Mouse (Mus musculus) mature B cell (primary cell): ENCODE data around the gene Rnf167.

Experiments
- in situ Hi-C: fragments of 300-500 bp; cut with MboI; formaldehyde crosslinking; loops from 2 replicates; pipeline ENCODE4 v1.14.3; 2019

Gene Rnf167

GRCm38 (mm10) chr11:70654923-70655570 lies 8.0 kb downstream of the Rnf167 start:
- in situ Hi-C loops, result loop anchor here (25.0 kb wide), 1 partner anchor 643 kb away; the partner anchor contains the start of genes Acadvl, Dlg4 and Dvl2

GRCm38 (mm10) chr11:70655571-70656455 lies 8.8 kb downstream of the Rnf167 start:
- in situ Hi-C loops, result loop anchor here (25.0 kb wide), 1 partner anchor 644 kb away; the partner anchor contains the start of genes Acadvl, Dlg4 and Dvl2

GRCm38 (mm10) chr11:70656456-70656927 lies 9.5 kb downstream of the Rnf167 start:
- in situ Hi-C loops, result loop anchor here (25.0 kb wide), 1 partner anchor 644 kb away; the partner anchor contains the start of genes Acadvl, Dlg4 and Dvl2

GRCm38 (mm10) chr11:70656964-70657363 lies 9.9 kb downstream of the Rnf167 start, which contains the start of gene Eno3:
Gene Eno3, plus strand, starts transcription at chr11:70657202.
- in situ Hi-C loops, result loop anchor here (25.0 kb wide), 1 partner anchor 645 kb away; the partner anchor contains the start of genes Acadvl, Dlg4 and Dvl2

GRCm38 (mm10) chr11:70657573-70657972 lies 10.5 kb downstream of the Rnf167 start:
- in situ Hi-C loops, result loop anchor here (25.0 kb wide), 1 partner anchor 645 kb away; the partner anchor contains the start of genes Acadvl, Dlg4 and Dvl2

DNA sequence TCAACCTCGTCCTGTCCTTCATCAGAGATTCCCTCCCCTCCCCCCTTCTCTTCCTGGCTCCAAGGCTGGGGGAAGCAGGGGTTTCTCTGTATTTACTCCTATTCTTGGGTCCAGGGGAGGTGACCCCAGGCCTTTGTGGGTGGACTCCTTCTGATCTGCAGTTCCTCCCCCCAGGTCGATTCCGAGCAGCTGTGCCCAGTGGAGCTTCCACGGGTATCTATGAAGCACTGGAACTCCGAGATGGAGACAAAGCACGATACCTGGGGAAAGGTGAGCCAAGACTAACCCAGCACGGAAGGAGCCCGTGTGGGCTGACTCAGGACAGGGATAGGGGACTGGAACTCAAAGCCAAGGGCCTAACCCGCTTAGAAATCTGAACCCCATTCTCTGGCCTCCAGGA lies 11.0 kb downstream of the Rnf167 start:
- in situ Hi-C loops, result loop anchor here (25.0 kb wide), 1 partner anchor 646 kb away; the partner anchor contains the start of genes Acadvl, Dlg4 and Dvl2

GRCm38 (mm10) chr11:70658521-70658920 lies 11.5 kb downstream of the Rnf167 start:
- in situ Hi-C loops, result loop anchor here (25.0 kb wide), 1 partner anchor 646 kb away; the partner anchor contains the start of genes Acadvl, Dlg4 and Dvl2

DNA sequence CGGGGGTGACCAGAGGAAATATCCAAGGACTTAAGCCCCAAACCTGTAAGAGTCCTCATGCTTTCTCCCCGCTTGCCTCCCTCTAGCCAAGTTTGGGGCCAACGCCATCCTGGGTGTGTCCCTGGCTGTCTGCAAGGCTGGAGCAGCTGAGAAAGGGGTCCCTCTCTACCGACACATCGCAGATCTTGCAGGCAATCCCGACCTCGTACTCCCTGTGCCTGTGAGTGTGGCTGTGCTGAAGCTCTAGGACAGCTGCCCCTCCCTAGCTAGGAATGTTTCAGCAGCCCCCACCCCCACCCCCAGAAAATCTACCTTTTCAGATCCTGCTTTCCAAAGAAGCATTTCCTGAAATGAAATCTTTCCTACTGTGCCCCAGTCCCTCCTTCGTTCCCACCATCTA lies 11.9 kb downstream of the Rnf167 start:
- in situ Hi-C loops, result loop anchor here (25.0 kb wide), 1 partner anchor 647 kb away; the partner anchor contains the start of genes Acadvl, Dlg4 and Dvl2

GRCm38 (mm10) chr11:70660571-70660970 lies 13.5 kb downstream of the Rnf167 start:
- in situ Hi-C loops, result loop anchor here (25.0 kb wide), 1 partner anchor 648 kb away; the partner anchor contains the start of genes Acadvl, Dlg4 and Dvl2

GRCm38 (mm10) chr11:70663101-70663500 lies 16.1 kb downstream of the Rnf167 start:
- in situ Hi-C loops, result loop anchor here (25.0 kb wide), 1 partner anchor 651 kb away; the partner anchor contains the start of genes Acadvl, Dlg4 and Dvl2

- in situ Hi-C loops, result loop anchor here (25.0 kb wide), 1 partner anchor 652 kb away; the partner anchor contains the start of genes Acadvl, Dlg4 and Dvl2
Measured at GRCm38 (mm10) chr11:70663957-70664356, 16.9 kb downstream of the Rnf167 start.

GRCm38 (mm10) chr11:70664741-70665140 lies 17.7 kb downstream of the Rnf167 start:
- in situ Hi-C loops, result loop anchor here (25.0 kb wide), 1 partner anchor 652 kb away; the partner anchor contains the start of genes Acadvl, Dlg4 and Dvl2

GRCm38 (mm10) chr11:70666687-70667086 lies 19.7 kb downstream of the Rnf167 start:
- in situ Hi-C loops, result loop anchor here (25.0 kb wide), 1 partner anchor 654 kb away; the partner anchor contains the start of genes Acadvl, Dlg4 and Dvl2

- in situ Hi-C loops, result loop anchor here (25.0 kb wide), 1 partner anchor 655 kb away; the partner anchor contains the start of genes Acadvl, Dlg4 and Dvl2
Measured at GRCm38 (mm10) chr11:70667271-70668150, 20.5 kb downstream of the Rnf167 start.

DNA sequence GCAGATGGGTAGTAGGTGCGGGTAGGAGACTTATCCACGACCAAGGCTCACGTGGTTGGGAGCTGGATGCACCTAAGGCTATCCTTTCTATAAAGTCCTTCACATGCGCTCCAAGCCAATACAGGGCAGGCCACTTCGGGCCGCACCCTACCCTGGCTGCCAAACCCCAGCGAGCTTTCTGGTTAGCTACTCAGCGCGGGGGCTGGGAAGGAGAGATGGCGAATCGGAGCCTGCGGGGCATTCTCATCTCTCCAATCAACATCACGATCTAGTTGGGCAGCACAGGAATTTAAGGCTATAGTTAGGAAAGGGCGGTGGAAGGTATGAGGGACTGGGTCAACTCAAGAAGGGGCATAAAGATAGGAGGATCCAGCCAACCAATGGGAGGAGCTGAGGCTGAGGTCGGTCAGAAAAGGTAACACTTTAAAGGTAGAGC lies 21.3 kb downstream of the Rnf167 start:
- in situ Hi-C loops, result loop anchor here (25.0 kb wide), 1 partner anchor 656 kb away; the partner anchor contains the start of genes Acadvl, Dlg4 and Dvl2

DNA sequence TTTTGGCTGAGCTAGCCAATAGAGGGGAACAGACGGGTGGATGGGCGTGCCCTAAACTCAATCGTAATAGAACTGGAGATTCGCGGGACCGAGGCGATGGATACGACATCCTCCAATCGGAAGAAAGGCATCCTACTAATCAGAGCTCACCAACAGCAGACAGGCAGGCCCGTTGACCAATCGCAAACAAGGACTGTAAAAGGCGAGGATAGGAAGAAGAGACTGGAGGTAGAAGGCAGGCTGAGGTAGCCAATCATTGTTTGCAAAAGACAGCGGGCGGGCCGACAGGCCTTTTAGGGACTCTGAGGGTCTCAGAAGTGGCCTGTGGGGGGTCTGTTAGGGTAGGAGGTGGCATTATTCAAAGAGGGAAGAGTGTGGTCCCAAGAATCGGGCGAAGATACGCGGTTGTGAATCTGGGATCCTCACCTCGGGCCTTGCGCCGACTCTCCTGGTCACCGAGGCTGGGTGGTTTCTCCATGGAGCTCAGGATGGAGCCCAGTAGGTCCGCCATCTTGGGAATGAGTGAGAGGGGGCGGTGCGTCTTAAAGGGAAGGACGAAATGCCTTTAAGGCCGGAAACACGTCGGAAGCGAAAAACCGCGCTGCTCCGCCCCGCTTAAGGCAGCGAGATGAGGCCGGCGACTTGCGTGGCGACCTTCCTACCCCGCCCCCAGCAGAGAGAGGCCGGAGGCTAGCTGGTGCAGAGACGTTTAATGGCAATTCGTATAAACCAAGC lies 21.9 kb downstream of the Rnf167 start, which contains the start of gene Spag7:
TSS of gene Spag7 (minus strand) at position 646 of the 735 bp plus-strand sequence.
- in situ Hi-C loops, result loop anchor here (25.0 kb wide), 1 partner anchor 657 kb away; the partner anchor contains the start of genes Acadvl, Dlg4 and Dvl2

DNA sequence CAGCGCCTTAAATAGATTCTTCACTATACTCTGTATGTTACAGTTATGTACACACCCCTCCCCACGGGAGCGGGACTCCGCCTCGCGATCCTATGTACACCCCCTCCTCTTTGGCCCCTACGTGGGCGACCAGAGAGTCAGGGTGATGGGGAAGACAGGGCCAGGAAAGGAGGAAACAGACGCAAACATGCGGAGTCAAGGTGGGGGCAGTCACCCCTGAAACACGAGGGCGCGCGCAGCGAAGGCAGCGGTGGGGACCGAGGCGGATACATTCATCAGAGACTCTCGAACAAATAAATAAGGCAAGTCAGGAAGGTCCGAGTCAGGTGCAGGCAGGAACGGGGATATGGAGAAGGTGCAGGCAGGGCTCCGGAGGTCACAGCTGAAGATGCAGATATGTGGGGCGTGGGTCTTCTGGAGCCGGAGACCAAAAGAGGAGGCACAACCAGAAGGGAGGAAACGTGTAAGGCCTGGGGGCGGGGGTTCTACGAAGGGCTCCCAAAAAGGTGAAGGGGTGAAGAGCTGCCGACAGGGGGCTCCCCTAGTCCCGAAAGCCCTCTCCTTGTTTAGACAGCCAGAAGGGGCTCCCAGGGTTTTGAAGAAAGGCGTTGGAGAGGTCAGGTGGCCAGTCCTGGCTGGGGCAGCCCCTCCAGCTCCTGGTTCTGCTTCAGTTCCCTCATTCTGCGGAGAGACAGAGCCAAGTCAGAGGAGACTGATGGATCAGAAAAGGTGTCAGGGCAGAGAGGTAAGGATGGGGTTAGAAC lies 22.7 kb downstream of the Rnf167 start:
- in situ Hi-C loops, result loop anchor here (25.0 kb wide), 1 partner anchor 657 kb away; the partner anchor contains the start of genes Acadvl, Dlg4 and Dvl2

GRCm38 (mm10) chr11:70670483-70670882 lies 23.4 kb downstream of the Rnf167 start:
- in situ Hi-C loops, result loop anchor here (25.0 kb wide), 1 partner anchor 658 kb away; the partner anchor contains the start of genes Acadvl, Dlg4 and Dvl2
